Mouse (Mus musculus) macrophage (primary cell): ENCODE measurements around the gene Kif16b. TPM values are rescaled to one million over a fixed set of nuclear protein-coding genes. Genes with fewer than 3 reads are reported as not detected.

Source experiments
- H3K27ac ChIP-seq: fragments of 350-480 bp; formaldehyde crosslinking; 2 replicates; pipeline ENCODE4 v1.9.0; 2021
- H3K36me3 ChIP-seq: fragments of 350-480 bp; formaldehyde crosslinking; 2 replicates; pipeline ENCODE4 v1.9.0; 2021; ENCODE audit errors: inconsistent target
- H3K4me3 ChIP-seq: fragments of 350-480 bp; formaldehyde crosslinking; 2 replicates; pipeline ENCODE4 v1.9.0; 2021; ENCODE audit errors: inconsistent target
- H3K79me2 ChIP-seq: fragments of 350-480 bp; formaldehyde crosslinking; 2 replicates; pipeline ENCODE4 v1.9.0; 2021; ENCODE audit errors: inconsistent target
- WGBS: methylation state at CpG from one replicate; pipeline ENCODE4 v1.1.7; 2026; ENCODE audit warnings: inconsistent platforms; ENCODE audit not compliant: missing documents; 5-methylcytosine and 5-hydroxymethylcytosine counted together
- polyA plus RNA-seq: library from polyadenylated mRNA; stranded (reverse); fragments of 250-400 nt; gene quantifications from 3 replicates; pipeline ENCODE4 v1.2.4, GENCODE M21; 2018; ENCODE audit warnings: inconsistent platforms

The Kif16b gene
- polyA plus RNA-seq, 1 experiment from 2014 or later = 19.8 TPM

- Histone ChIP-seq H3K27ac (no peak overlapping the region), H3K36me3 (peaks cover 18% of the 10 kb centered on the region; the same call in 1 of the 2 replicates), H3K79me2 (no peaks in the 10 kb centered on the region), H3K4me3 (no peak overlapping the region)
- whole genome bisulfite sequencing = 96% methylated on average over 10 of the region's 10 CpGs
Observed at GRCm38 (mm10) chr2:142832617-142833422, 68.5 kb downstream of the Kif16b start.

- WGBS = 53% methylated on average over 2 of the region's 2 CpGs
- H3K27ac ChIP-seq = no peak overlapping the region
- no peak overlapping the region for H3K4me3 ChIP-seq
- no peaks in the 10 kb centered on the region for H3K36me3 ChIP-seq
- H3K79me2 ChIP-seq = no peaks in the 10 kb centered on the region
Observed at GRCm38 (mm10) chr2:142813033-142813432, 88.3 kb downstream of the Kif16b start.

GRCm38 (mm10) chr2:142803760-142804448, 97.4 kb downstream of the Kif16b start:
- 83% methylated on average over 1 of the region's 1 CpGs for WGBS
- Histone ChIP-seq H3K4me3 (no peak overlapping the region), H3K79me2 (no peaks in the 10 kb centered on the region), H3K27ac (no peak overlapping the region), H3K36me3 (no peaks in the 10 kb centered on the region)

- H3K4me3 ChIP-seq = no peak overlapping the region
- no peaks in the 10 kb centered on the region for H3K79me2 ChIP-seq
- no peaks in the 10 kb centered on the region for H3K36me3 ChIP-seq
- 0% methylated on average over 3 of the region's 6 CpGs for WGBS
- no peak overlapping the region for H3K27ac ChIP-seq
Observed at GRCm38 (mm10) chr2:142797310-142797709, 104.0 kb downstream of the Kif16b start.

- H3K4me3 ChIP-seq = no peak overlapping the region
- H3K27ac ChIP-seq = no peak overlapping the region
- no peaks in the 10 kb centered on the region for H3K79me2 ChIP-seq
- 56% methylated on average over 1 of the region's 1 CpGs for WGBS
- H3K36me3 ChIP-seq = no peaks in the 10 kb centered on the region
Observed at GRCm38 (mm10) chr2:142775358-142775757, 126.0 kb downstream of the Kif16b start.

- WGBS = 100% methylated on average over 1 of the region's 1 CpGs
- H3K27ac ChIP-seq = no peak overlapping the region
- H3K36me3 ChIP-seq = no peaks in the 10 kb centered on the region
- no peaks in the 10 kb centered on the region for H3K79me2 ChIP-seq
- no peak overlapping the region for H3K4me3 ChIP-seq
Observed at GRCm38 (mm10) chr2:142774752-142775151, 126.6 kb downstream of the Kif16b start.

GRCm38 (mm10) chr2:142769647-142770121, 131.6 kb downstream of the Kif16b start:
- H3K36me3 ChIP-seq = no peaks in the 10 kb centered on the region
- H3K27ac ChIP-seq = no peak overlapping the region
- WGBS = 98% methylated on average over 11 of the region's 11 CpGs
- H3K79me2 ChIP-seq = no peaks in the 10 kb centered on the region
- H3K4me3 ChIP-seq = no peak overlapping the region

- no peaks in the 10 kb centered on the region for H3K36me3 ChIP-seq
- H3K27ac ChIP-seq = peak overlapping the region; percentile 25; the same call in 1 of the 2 replicates
- H3K79me2 ChIP-seq = no peaks in the 10 kb centered on the region
- WGBS = 13% methylated on average over 1 of the region's 2 CpGs
- H3K4me3 ChIP-seq = no peak overlapping the region
Observed at GRCm38 (mm10) chr2:142764276-142764675, 137.1 kb downstream of the Kif16b start.

GRCm38 (mm10) chr2:142760843-142761242, 140.5 kb downstream of the Kif16b start:
- H3K36me3 ChIP-seq = no peaks in the 10 kb centered on the region
- WGBS = 92% methylated on average over 4 of the region's 4 CpGs
- no peak overlapping the region for H3K4me3 ChIP-seq
- no peak overlapping the region for H3K27ac ChIP-seq
- no peaks in the 10 kb centered on the region for H3K79me2 ChIP-seq

- H3K27ac ChIP-seq = no peak overlapping the region
- no peaks in the 10 kb centered on the region for H3K79me2 ChIP-seq
- 97% methylated on average over 4 of the region's 4 CpGs for WGBS
- H3K4me3 ChIP-seq = no peak overlapping the region
- H3K36me3 ChIP-seq = no peaks in the 10 kb centered on the region
Observed at GRCm38 (mm10) chr2:142759192-142759591, 142.1 kb downstream of the Kif16b start.

- Histone ChIP-seq H3K36me3 (no peaks in the 10 kb centered on the region), H3K4me3 (no peak overlapping the region), H3K27ac (peak overlapping the region; percentile 21; the same call in 1 of the 2 replicates), H3K79me2 (no peaks in the 10 kb centered on the region)
- 79% methylated on average over 3 of the region's 3 CpGs for WGBS
Observed at GRCm38 (mm10) chr2:142758091-142758765, 143.1 kb downstream of the Kif16b start.

GRCm38 (mm10) chr2:142739338-142739737, 162.0 kb downstream of the Kif16b start:
- no peak overlapping the region for H3K27ac ChIP-seq
- no peak overlapping the region for H3K4me3 ChIP-seq
- WGBS = 94% methylated on average over 2 of the region's 2 CpGs
- H3K36me3 ChIP-seq = 0 out of 2 replicates have a peak, but pooled peaks cover 8% of the 10 kb centered on the region
- no peaks in the 10 kb centered on the region for H3K79me2 ChIP-seq

GRCm38 (mm10) chr2:142738488-142738887, 162.8 kb downstream of the Kif16b start:
- Histone ChIP-seq H3K36me3 (0 out of 2 replicates have a peak, but pooled peaks cover 8% of the 10 kb centered on the region), H3K27ac (no peak overlapping the region), H3K4me3 (no peak overlapping the region), H3K79me2 (no peaks in the 10 kb centered on the region)
- WGBS = 95% methylated on average over 2 of the region's 2 CpGs

GRCm38 (mm10) chr2:142735691-142736090, 165.6 kb downstream of the Kif16b start:
- Histone ChIP-seq H3K79me2 (no peaks in the 10 kb centered on the region), H3K4me3 (no peak overlapping the region)
- WGBS = 100% methylated on average over 3 of the region's 3 CpGs

More at GRCm38 (mm10) chr2:142735691-142736090, 165.6 kb downstream of the Kif16b start:
- Histone ChIP-seq H3K27ac (no peak overlapping the region), H3K36me3 (0 out of 2 replicates have a peak, but pooled peaks cover 8% of the 10 kb centered on the region)
